Mouse (Mus musculus): ENCODE measurements around the gene Fchsd2.

Fchsd2 gene

GRCm38 (mm10) chr7:101071020-101071419 lies 21.6 kb upstream of the Fchsd2 start:
- CTCF ChIA-PET: no interaction called here

GRCm38 (mm10) chr7:101072123-101072740 lies 20.4 kb upstream of the Fchsd2 start:
- CTCF ChIA-PET: interaction anchor here (0.6 kb wide), 1 partner anchor 115 kb away, joined by 3 read pairs; no protein-coding TSS in a partner anchor

GRCm38 (mm10) chr7:101074170-101074767 lies 18.4 kb upstream of the Fchsd2 start:
- CTCF ChIA-PET: no interaction called here

- CTCF ChIA-PET: no interaction called here
These were observed 9.0 kb upstream of the Fchsd2 start for GRCm38 (mm10) chr7:101083562-101084166.

GRCm38 (mm10) chr7:101084816-101085456 lies 7.7 kb upstream of the Fchsd2 start:
- CTCF ChIA-PET: no interaction called here

GRCm38 (mm10) chr7:101085779-101086178 lies 6.9 kb upstream of the Fchsd2 start:
- CTCF ChIA-PET: no interaction called here

- CTCF ChIA-PET: no interaction called here
These were observed 4.0 kb upstream of the Fchsd2 start for GRCm38 (mm10) chr7:101088687-101089086.

DNA sequence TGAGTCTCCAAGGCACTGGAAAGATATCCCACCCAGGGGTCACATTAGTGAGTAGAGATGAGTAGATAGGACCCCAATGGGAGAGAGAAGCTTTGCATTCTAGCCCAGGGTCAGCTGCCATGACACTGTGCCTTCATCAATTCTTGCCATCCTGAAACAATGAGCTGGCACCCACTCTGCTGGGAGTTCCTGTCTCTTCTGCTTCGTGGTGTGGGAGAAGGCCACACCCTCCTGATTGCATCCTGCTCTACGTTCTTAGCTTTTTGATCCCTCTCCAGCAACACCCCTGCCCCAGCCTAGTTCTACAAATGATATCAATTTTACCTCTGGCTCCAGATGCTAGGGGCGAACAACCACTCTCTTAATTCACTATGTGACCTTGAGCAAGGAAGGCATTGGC lies 3.4 kb upstream of the Fchsd2 start:
- CTCF ChIA-PET: interaction anchor here (1.0 kb wide), 1 partner anchor 11 kb away, joined by 3 read pairs; no protein-coding TSS in a partner anchor

GRCm38 (mm10) chr7:101093231-101093630 lies 568 bp downstream of the Fchsd2 start:
- CTCF ChIA-PET: interaction anchor here (0.7 to 0.8 kb wide), 2 partner anchors 33 to 152 kb away, joined by 3 to 12 read pairs; no protein-coding TSS in a partner anchor

DNA sequence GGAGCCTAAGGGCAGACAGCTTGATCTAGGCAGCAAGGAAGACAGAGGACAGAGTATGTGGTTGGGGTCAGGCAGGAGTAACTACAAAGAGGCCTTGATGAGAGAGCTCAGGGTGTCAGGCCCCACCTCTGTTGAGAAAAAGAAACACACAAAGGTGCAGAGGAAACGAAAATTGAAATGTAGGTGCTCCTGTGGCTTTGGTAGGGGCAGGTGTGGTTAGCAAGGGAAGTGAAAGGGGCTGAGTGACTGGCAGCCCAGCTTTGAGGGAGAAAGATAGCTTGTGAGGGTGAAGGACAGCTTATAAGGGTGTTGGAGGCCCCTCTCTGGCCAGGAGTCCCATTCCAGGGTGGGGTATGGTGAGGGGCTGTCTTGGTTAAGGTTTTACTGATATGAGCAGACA lies 2.1 kb downstream of the Fchsd2 start:
- CTCF ChIA-PET: interaction anchor here (0.7 kb wide), 1 partner anchor 29 kb away, joined by 6 read pairs; no protein-coding TSS in a partner anchor

- CTCF ChIA-PET: no interaction called here
These were observed 2.9 kb downstream of the Fchsd2 start for GRCm38 (mm10) chr7:101095560-101095959.

DNA sequence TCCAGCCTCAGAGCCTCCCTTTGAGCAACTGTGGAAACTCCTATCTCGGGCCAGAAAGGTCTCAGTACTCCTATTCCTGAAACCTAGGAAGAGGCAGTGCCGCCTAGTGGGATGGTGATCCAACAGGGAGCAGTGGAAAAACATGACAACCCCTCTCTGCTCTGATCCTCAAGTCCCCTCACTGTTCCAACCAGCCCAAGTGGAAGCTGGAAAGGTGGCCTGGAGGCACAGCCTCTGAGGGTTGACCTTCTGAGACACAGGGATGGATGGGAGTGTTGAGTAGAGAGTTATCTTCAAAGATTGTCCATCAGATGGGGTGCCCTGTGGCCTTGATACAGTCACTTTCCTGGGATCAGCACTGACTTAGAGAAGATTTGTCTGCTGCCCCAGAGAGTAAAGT lies 3.9 kb downstream of the Fchsd2 start:
- CTCF ChIA-PET: no interaction called here

DNA sequence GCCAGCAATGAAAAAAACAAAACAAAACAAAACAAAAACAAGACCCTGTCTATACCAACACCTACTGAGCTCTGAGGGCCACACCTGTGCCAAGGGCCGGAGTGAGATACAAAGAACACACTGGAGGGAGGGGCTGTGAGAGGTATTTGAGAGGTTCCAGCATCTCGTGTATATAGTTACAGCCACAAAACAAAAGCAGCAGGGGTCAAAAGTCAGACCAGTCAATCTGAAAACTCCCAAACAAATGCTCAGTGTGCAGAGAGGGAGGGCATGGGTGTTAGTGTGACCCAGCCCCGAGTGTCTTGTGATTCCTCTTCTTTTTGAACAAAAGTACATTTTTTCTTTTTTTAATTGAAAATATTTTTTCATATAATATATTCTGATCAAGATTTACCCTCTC lies 4.4 kb downstream of the Fchsd2 start:
- CTCF ChIA-PET: no interaction called here

DNA sequence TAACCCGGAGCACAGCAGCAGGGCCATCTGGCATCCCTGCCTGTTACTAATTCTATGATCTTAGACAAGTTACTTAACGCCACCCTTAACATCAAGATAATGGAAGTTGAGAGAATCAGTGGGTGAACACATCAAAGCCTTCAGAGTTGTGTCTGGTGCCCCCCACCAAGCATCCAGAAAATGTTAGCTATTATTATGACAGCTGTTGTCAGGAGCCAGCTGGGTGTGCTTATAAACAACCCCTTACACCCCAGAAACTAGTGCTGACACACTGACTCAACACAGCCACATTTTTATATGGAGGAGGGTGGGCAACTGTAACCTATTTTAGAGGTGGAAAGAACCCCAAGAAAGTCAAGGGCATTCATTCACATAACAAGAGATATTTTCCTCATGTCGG lies 7.3 kb downstream of the Fchsd2 start:
- CTCF ChIA-PET: interaction anchor here (1.2 kb wide), 1 partner anchor 10 kb away, joined by 3 read pairs; no protein-coding TSS in a partner anchor

- CTCF ChIA-PET: no interaction called here
These were observed 8.6 kb downstream of the Fchsd2 start for GRCm38 (mm10) chr7:101101156-101101691.

DNA sequence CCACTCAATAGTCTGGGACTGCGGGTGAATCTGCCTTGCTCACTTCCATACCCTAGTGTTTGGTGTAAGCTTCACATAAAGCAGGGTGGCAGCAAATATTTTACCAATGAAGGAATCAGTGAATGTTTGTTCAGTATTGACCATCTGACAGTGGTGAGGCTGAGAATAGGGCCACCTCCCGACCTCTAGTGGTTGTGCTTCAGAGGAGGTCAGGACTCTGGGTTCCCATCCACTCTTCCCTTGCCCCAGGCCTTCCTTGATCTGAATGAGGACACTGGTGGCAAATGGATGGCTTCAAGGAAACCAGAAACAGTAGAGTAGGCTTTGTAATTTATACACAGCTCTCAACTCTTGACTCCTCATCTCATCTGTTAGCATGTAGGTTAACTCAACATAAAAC lies 14.0 kb downstream of the Fchsd2 start:
- CTCF ChIA-PET: interaction anchor here (0.6 kb wide), 1 partner anchor 910 kb away, joined by 3 read pairs; no protein-coding TSS in a partner anchor

- CTCF ChIA-PET: interaction anchor here (0.6 kb wide), 1 partner anchor 909 kb away, joined by 3 read pairs; no protein-coding TSS in a partner anchor
These were observed 14.6 kb downstream of the Fchsd2 start for GRCm38 (mm10) chr7:101107073-101107810.

DNA sequence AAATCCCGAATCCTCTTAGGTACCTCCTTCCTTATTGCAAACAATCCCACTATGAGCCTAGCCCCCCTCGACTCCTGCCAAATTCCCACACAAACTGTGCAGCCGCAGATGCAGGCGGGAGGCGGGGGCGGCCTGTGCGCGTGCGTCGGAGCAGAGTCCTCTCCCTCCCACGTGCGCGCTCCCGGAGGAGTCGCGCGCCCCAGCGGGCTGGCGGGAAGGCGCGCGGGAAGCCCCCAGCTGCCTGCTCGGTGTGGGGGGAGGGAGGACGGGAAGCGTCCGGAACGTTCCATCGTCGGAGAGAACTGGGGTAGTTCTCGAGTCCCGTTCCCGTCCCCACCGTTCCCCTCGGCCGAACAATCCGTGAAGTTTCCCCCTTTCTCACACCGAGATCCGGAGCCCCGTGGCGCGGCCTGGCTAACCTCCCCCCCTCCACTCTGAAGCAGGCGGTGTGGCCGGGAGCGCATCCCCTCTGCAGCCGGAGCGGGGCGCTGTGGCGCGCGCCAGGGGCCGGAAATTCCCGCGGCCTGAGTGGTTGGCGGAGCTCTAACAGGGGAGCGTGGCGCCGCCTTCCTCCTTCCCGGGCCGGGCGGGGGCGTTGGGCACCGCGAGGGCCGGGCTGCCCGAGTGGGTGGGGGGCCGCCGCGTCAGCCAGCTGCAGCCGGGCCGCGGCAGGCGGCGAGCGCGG lies 15.4 kb downstream of the Fchsd2 start:
- CTCF ChIA-PET: no interaction called here

DNA sequence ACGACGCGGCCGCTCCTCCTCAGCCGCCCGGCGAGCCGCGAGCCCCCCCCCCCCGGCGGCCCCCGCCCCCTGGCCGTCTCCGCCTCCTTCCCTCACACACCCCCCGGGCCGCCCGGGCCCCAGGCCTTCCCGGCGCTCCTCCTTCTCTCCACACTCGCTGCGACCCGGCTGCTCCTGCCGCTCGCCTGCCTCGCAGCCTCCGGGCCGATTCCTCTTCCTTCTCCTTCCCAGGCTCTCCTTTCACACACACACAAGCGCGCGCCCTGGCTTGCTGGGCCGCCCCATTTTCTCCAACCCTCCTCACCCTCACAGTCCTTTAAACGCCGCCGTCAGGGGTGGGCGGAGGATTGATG lies 16.0 kb downstream of the Fchsd2 start:
- CTCF ChIA-PET: interaction anchor here (0.6 to 0.7 kb wide), 3 partner anchors 15 to 109 kb away, joined by 4 to 8 read pairs (median 6); partner anchors contain the start of gene P2ry2

- CTCF ChIA-PET: interaction anchor here (0.6 to 0.7 kb wide), 3 partner anchors 15 to 108 kb away, joined by 4 to 8 read pairs (median 6); partner anchors contain the start of gene P2ry2
These were observed 16.6 kb downstream of the Fchsd2 start for GRCm38 (mm10) chr7:101109006-101109855.
